13 mouse cellular contexts compared by ENCODE assay signal in genomic region chr17:15199235-15199634, GRCm38 (mm10).
A peak's percentile ranks its signal among the peaks of the same experiment; 100 is the strongest.
DNase-seq lines count a peak whose midpoint lies in the region; ATAC-seq and TF ChIP-seq lines count a peak whose summit lies in the region.
"Had no signal": no experiment of that assay in that cellular context is flagged by ENCODE, and none has a peak within 500 bp of the region (broad histone marks: within the 10 kb centered on the region; RNA-seq: fewer than 3 reads in every experiment).

No protein-coding gene starts in this region.

- H3K27me3 ChIP-seq in forebrain, embryonic 11.5 days (ENCODE audit: control insufficient read depth, insufficient read depth, low read length): no peaks in the 10 kb centered on the region
- H3K27me3 ChIP-seq in hindbrain, embryonic 14.5 days (ENCODE audit: control insufficient read depth, insufficient read depth, low read length): no peaks in the 10 kb centered on the region
- H3K27me3 ChIP-seq in midbrain, embryonic 14.5 days (ENCODE audit: control insufficient read depth, insufficient read depth, low read length): no peaks in the 10 kb centered on the region
- no peaks in the 10 kb centered on the region for H3K27me3 ChIP-seq in heart, adult 2 months (ENCODE audit: control insufficient read depth, insufficient read depth, low read length)
- H3K27me3 ChIP-seq: CH12.LX had no signal

- peak; percentile 62 for DNase-seq in brain, embryonic 14.5 days (ENCODE audit: low read depth)
- DNase-seq in forebrain, embryonic 11.5 days (ENCODE audit: low spot score): peak; percentile 58
- DNase-seq in hindbrain, embryonic 14.5 days (ENCODE audit: low spot score): no peak
- DNase-seq in midbrain, embryonic 14.5 days: peak; percentile 44
- DNase-seq in kidney, postnatal 14 days: no peak
- DNase-seq in heart, adult 2 months: no peak
- DNase-seq: heart, adult 18-20 months; kidney, adult 9 months; layer of hippocampus, adult 9-11 months; lung, embryonic 14.5 days had no signal

- no peak overlapping the region for H3K27ac ChIP-seq in forebrain, embryonic 11.5 days (ENCODE audit: low read depth, low read length)
- H3K27ac ChIP-seq in hindbrain, embryonic 14.5 days: no peak overlapping the region
- no peak overlapping the region for H3K27ac ChIP-seq in midbrain, embryonic 14.5 days (replicated peaks; ENCODE audit: low read depth, low read length)
- no peak overlapping the region for H3K27ac ChIP-seq in heart, adult 2 months

- no peak for TF ChIP-seq POLR2A in brain, embryonic 14.5 days (IDR thresholded peaks at IDR 0.05; ENCODE audit: borderline replicate concordance, extremely low read depth, insufficient read depth, insufficient read length, poor library complexity, severe bottlenecking)
- TF ChIP-seq POLR2A in heart, adult 2 months (IDR thresholded peaks at IDR 0.05; ENCODE audit: insufficient read depth, low read depth, low read length): no peak

- peak overlapping the region; percentile 27; the same call in 1 of the 2 replicates for H3K9ac ChIP-seq in forebrain, embryonic 11.5 days (ENCODE audit: low read length)
- no peak overlapping the region for H3K9ac ChIP-seq in hindbrain, embryonic 14.5 days
- H3K9ac ChIP-seq in midbrain, embryonic 14.5 days (replicated peaks; ENCODE audit: low read length): no peak overlapping the region
- H3K9ac ChIP-seq in heart, adult 2 months (ENCODE audit: low read depth, low read length): no peak overlapping the region
- H3K9ac ChIP-seq: lung, embryonic 14.5 days had no signal

- H3K36me3 ChIP-seq in forebrain, embryonic 11.5 days (ENCODE audit: control insufficient read depth, insufficient read depth, low read length): no peaks in the 10 kb centered on the region
- H3K36me3 ChIP-seq in hindbrain, embryonic 14.5 days (replicated peaks; ENCODE audit: control insufficient read depth, insufficient read depth): no peaks in the 10 kb centered on the region
- no peaks in the 10 kb centered on the region for H3K36me3 ChIP-seq in midbrain, embryonic 14.5 days (ENCODE audit: control insufficient read depth, insufficient read depth, low read length)
- no peaks in the 10 kb centered on the region for H3K36me3 ChIP-seq in heart, adult 2 months (ENCODE audit: control insufficient read depth, insufficient read depth, low read length)

- 30% methylated on average over 3 of the region's 3 CpGs for WGBS in forebrain, embryonic 11.5 days
- WGBS in hindbrain, embryonic 14.5 days: 25% methylated on average over 3 of the region's 3 CpGs
- 25% methylated on average over 3 of the region's 3 CpGs for WGBS in midbrain, embryonic 14.5 days
- 68% methylated on average over 3 of the region's 3 CpGs for WGBS in heart, adult 2 months

- no peak for TF ChIP-seq CTCF in brain, embryonic 14.5 days (IDR thresholded peaks at IDR 0.05; ENCODE audit: borderline replicate concordance, extremely low read depth, insufficient read depth, insufficient read length)
- TF ChIP-seq CTCF in heart, adult 2 months (IDR thresholded peaks at IDR 0.05): no peak

- no peak overlapping the region for H3K4me2 ChIP-seq in forebrain, embryonic 11.5 days (ENCODE audit: low read depth, low read length, severe bottlenecking)
- H3K4me2 ChIP-seq in hindbrain, embryonic 14.5 days (replicated peaks): no peak overlapping the region
- H3K4me2 ChIP-seq in midbrain, embryonic 14.5 days (ENCODE audit: low read length): no peak overlapping the region
- H3K4me2 ChIP-seq: lung, embryonic 14.5 days had no signal

- no peaks in the 10 kb centered on the region for H3K9me3 ChIP-seq in forebrain, embryonic 11.5 days (ENCODE audit: control insufficient read depth, low read length)
- no peaks in the 10 kb centered on the region for H3K9me3 ChIP-seq in hindbrain, embryonic 14.5 days (ENCODE audit: control insufficient read depth, low read length)
- no peaks in the 10 kb centered on the region for H3K9me3 ChIP-seq in midbrain, embryonic 14.5 days (ENCODE audit: control insufficient read depth, low read length)

- no peak overlapping the region for H3K4me3 ChIP-seq in forebrain, embryonic 11.5 days (ENCODE audit: low read depth, low read length)
- no peak overlapping the region for H3K4me3 ChIP-seq in hindbrain, embryonic 14.5 days (replicated peaks; ENCODE audit: low read length)
- H3K4me3 ChIP-seq in midbrain, embryonic 14.5 days (replicated peaks; ENCODE audit: low read depth, low read length): no peak overlapping the region
- no peak overlapping the region for H3K4me3 ChIP-seq in heart, adult 2 months

- no peaks in the 10 kb centered on the region for H3K79me2 ChIP-seq in heart, adult 2 months (replicated peaks; ENCODE audit: control insufficient read depth, insufficient read depth, low read length)

- peaks cover 13% of the 10 kb centered on the region for H3K4me1 ChIP-seq in forebrain, embryonic 11.5 days (replicated peaks; ENCODE audit: control insufficient read depth, insufficient read depth, low read length)
- peaks cover 13% of the 10 kb centered on the region for H3K4me1 ChIP-seq in hindbrain, embryonic 14.5 days (replicated peaks; ENCODE audit: control insufficient read depth, insufficient read depth, low read length)
- peaks cover 16% of the 10 kb centered on the region for H3K4me1 ChIP-seq in midbrain, embryonic 14.5 days (ENCODE audit: control insufficient read depth, insufficient read depth, low read length)
- H3K4me1 ChIP-seq in heart, adult 2 months (ENCODE audit: control insufficient read depth, insufficient read depth, low read length): no peaks in the 10 kb centered on the region

- TF ChIP-seq EP300 in heart, adult 2 months (IDR thresholded peaks at IDR 0.05; ENCODE audit: insufficient read depth, low read depth, low read length): no peak

- ATAC-seq in forebrain, embryonic 11.5 days (replicated peaks; ENCODE audit: low FRiP score): peak; percentile 39; the same call in 1 of the 2 replicates
- peak; percentile 32; the same call in 1 of the 2 replicates for ATAC-seq in hindbrain, embryonic 14.5 days (ENCODE audit: low FRiP score)
- 0 out of 2 replicates have a peak, but pooled peaks have one; percentile 19 for ATAC-seq in midbrain, embryonic 14.5 days (ENCODE audit: low FRiP score, low TSS enrichment)
- ATAC-seq in megakaryocyte-erythroid progenitor cell, adult 5-6 weeks (replicated peaks; ENCODE audit: low FRiP score, low TSS enrichment, poor library complexity, severe bottlenecking): no peak
- no peak for ATAC-seq in activated CD4-positive, CD25-positive, alpha-beta regulatory T cell, adult 4 months

- intact Hi-C loops in heart, adult 2 months (cut with DNase I): no loop called here

Comparison
In these comparisons a context has a peak if more than half of its experiments do, and no peak if none do; other contexts are left out.
1. DNase-seq: peak in brain, embryonic 14.5 days (single experiment), forebrain, embryonic 11.5 days (single experiment) and midbrain, embryonic 14.5 days (single experiment); none in hindbrain, embryonic 14.5 days (single experiment), kidney, postnatal 14 days (single experiment) and heart, adult 2 months (0 of 2).
2. ATAC-seq: peak in forebrain, embryonic 11.5 days (single experiment), hindbrain, embryonic 14.5 days (single experiment) and midbrain, embryonic 14.5 days (single experiment); none in megakaryocyte-erythroid progenitor cell, adult 5-6 weeks (single experiment) and activated CD4-positive, CD25-positive, alpha-beta regulatory T cell, adult 4 months (single experiment).